Mouse (Mus musculus) myocyte (in vitro differentiated cells): Measurements from ENCODE around the gene Mapkapk2.

ENCODE experiments used
- CEBPB ChIP-seq: IDR thresholded peaks from 2 replicates; pipeline ENCODE4 v1.6.1; 2011; ENCODE audit warnings: mild to moderate bottlenecking, moderate library complexity; ENCODE audit not compliant: poor library complexity, insufficient read depth, severe bottlenecking
- E2F4 ChIP-seq: IDR thresholded peaks from one replicate; pipeline ENCODE4 v1.6.1; 2011; ENCODE audit warnings: mild to moderate bottlenecking, control low read depth, moderate library complexity; ENCODE audit not compliant: insufficient read depth
- MAX ChIP-seq: IDR thresholded peaks from one replicate; pipeline ENCODE4 v1.6.1; 2011; ENCODE audit warnings: low read depth, mild to moderate bottlenecking, control low read depth
- MYOD1 ChIP-seq, 3 experiments: IDR thresholded peaks; one replicate each; pipeline ENCODE4 v1.6.1; 2011; ENCODE audit warnings: control low read depth in 2 of 3, low read depth in 2 of 3, mild to moderate bottlenecking in 2 of 3, moderate library complexity in 1 of 3; ENCODE audit not compliant: insufficient read length in 2 of 3, control insufficient read depth in 1 of 3
- POLR2A ChIP-seq: IDR thresholded peaks from one replicate; pipeline ENCODE4 v1.6.1; 2011; ENCODE audit warnings: low read depth, mild to moderate bottlenecking, control low read depth, moderate library complexity; ENCODE audit not compliant: insufficient read length
- REST ChIP-seq: IDR thresholded peaks from one replicate; pipeline ENCODE4 v1.6.1; 2011; ENCODE audit warnings: mild to moderate bottlenecking, control low read depth, moderate library complexity; ENCODE audit not compliant: insufficient read depth, insufficient read length
- TCF3 ChIP-seq: IDR thresholded peaks from one replicate; pipeline ENCODE4 v1.6.1; 2011; ENCODE audit warnings: low read depth, control low read depth; ENCODE audit not compliant: insufficient read length

GRCm38 (mm10) chr1:131092846-131093245 lies 4.8 kb downstream of the Mapkapk2 start:
- TF ChIP-seq MAX (no peak), MYOD1 (IDR thresholded peaks at IDR 0.05; ENCODE audit: control insufficient read depth in 1 of 3, insufficient read length in 2 of 3, low read depth in 2 of 3) (no peak), POLR2A (no peak), TCF3 (no peak), CEBPB (no peak), REST (no peak), E2F4 (no peak)
